Mouse (Mus musculus) limb, embryonic 14.5 days (tissue): ENCODE measurements around the gene Nup107. TPM values are rescaled to one million over a fixed set of nuclear protein-coding genes. Genes with fewer than 3 reads are reported as not detected.
A peak's percentile ranks its signal among the peaks of the same experiment; 100 is the strongest.

Experiments
- ATAC-seq: fragments of 200-750 bp; cut with Nextera tagmentation; 2 replicates; pipeline ENCODE4 v1.8.0; 2017; ENCODE audit warnings: low read depth, moderate number of reproducible peaks, moderate TSS enrichment; ENCODE audit not compliant: low FRiP score
- DNase-seq: peaks from one replicate; pipeline ENCODE4 v3.0.0-alpha.2; 2015; ENCODE audit warnings: low spot score
- H3K27ac ChIP-seq: fragments of 300-500 bp; sonication (generic); replicated peaks from 2 replicates; pipeline ENCODE4 v1.5.1; 2014; ENCODE audit warnings: low read depth, mild to moderate bottlenecking, low read length, moderate library complexity, mixed read lengths
- H3K27me3 ChIP-seq: fragments of 300-500 bp; sonication (generic); 2 replicates; pipeline ENCODE4 v1.6.1; 2014; ENCODE audit warnings: low read length, mixed read lengths; ENCODE audit not compliant: control insufficient read depth, insufficient read depth
- H3K36me3 ChIP-seq: fragments of 300-500 bp; sonication (generic); 2 replicates; pipeline ENCODE4 v1.6.1; 2014; ENCODE audit warnings: mild to moderate bottlenecking, low read length, moderate library complexity, mixed read lengths; ENCODE audit not compliant: control insufficient read depth, insufficient read depth
- H3K4me1 ChIP-seq: fragments of 300-500 bp; sonication (generic); 2 replicates; pipeline ENCODE4 v1.6.1; 2014; ENCODE audit warnings: antibody characterized with exemption, low read length, mixed read lengths; ENCODE audit not compliant: control insufficient read depth, insufficient read depth
- H3K4me2 ChIP-seq: fragments of 300-500 bp; sonication (generic); replicated peaks from 2 replicates; pipeline ENCODE4 v1.6.1; 2014; ENCODE audit warnings: low read depth, mild to moderate bottlenecking, low read length, moderate library complexity; ENCODE audit not compliant: severe bottlenecking
- H3K4me3 ChIP-seq: fragments of 300-500 bp; sonication (generic); replicated peaks from 2 replicates; pipeline ENCODE4 v1.5.1; 2014; ENCODE audit warnings: low read length
- H3K9ac ChIP-seq: fragments of 300-500 bp; sonication (generic); 2 replicates; pipeline ENCODE4 v1.6.1; 2014; ENCODE audit warnings: mild to moderate bottlenecking, low read depth, low read length, moderate library complexity; ENCODE audit not compliant: severe bottlenecking
- H3K9me3 ChIP-seq: fragments of 300-500 bp; sonication (generic); 2 replicates; pipeline ENCODE4 v1.6.1; 2016; ENCODE audit warnings: low read length; ENCODE audit not compliant: control insufficient read depth
- POLR2A ChIP-seq: fragments of 200-500 bp; IDR thresholded peaks from 2 replicates; pipeline ENCODE4 v1.8.0; 2012; ENCODE audit warnings: inconsistent platforms, mild to moderate bottlenecking, moderate library complexity, borderline replicate concordance; ENCODE audit not compliant: insufficient read depth, insufficient read length; ENCODE audit errors: extremely low read depth
- WGBS: fragments of 180-500 bp; shearing (Covaris S2); extraction: QIAGEN DNeasy Blood & Tissue Kit; methylation state at CpG from one replicate; pipeline ENCODE4 v1.1.7; 2014; 5-methylcytosine and 5-hydroxymethylcytosine counted together
- polyA plus RNA-seq, 2 experiments: library from polyadenylated mRNA; depleted of rRNA in 1 of 2; stranded (reverse) in 1 of 2; unstranded in 1 of 2; fragments of >200 nt; fragmentation: Nextera tagmentation in 1 of 2; extraction: Ambion mirVana in 1 of 2; gene quantifications; 2 replicates each; pipeline versions ENCODE4 v1.2.1 to v1.2.3; 2012 to 2014

Nup107 gene
- 41.8 and 53.4 TPM in 2 replicates for polyA plus RNA-seq (2012; rRNA removed)
- polyA plus RNA-seq (2014; fragmentation: Nextera tagmentation; extraction: Ambion mirVana), result 61.2 and 64.6 TPM in 2 replicates

DNA sequence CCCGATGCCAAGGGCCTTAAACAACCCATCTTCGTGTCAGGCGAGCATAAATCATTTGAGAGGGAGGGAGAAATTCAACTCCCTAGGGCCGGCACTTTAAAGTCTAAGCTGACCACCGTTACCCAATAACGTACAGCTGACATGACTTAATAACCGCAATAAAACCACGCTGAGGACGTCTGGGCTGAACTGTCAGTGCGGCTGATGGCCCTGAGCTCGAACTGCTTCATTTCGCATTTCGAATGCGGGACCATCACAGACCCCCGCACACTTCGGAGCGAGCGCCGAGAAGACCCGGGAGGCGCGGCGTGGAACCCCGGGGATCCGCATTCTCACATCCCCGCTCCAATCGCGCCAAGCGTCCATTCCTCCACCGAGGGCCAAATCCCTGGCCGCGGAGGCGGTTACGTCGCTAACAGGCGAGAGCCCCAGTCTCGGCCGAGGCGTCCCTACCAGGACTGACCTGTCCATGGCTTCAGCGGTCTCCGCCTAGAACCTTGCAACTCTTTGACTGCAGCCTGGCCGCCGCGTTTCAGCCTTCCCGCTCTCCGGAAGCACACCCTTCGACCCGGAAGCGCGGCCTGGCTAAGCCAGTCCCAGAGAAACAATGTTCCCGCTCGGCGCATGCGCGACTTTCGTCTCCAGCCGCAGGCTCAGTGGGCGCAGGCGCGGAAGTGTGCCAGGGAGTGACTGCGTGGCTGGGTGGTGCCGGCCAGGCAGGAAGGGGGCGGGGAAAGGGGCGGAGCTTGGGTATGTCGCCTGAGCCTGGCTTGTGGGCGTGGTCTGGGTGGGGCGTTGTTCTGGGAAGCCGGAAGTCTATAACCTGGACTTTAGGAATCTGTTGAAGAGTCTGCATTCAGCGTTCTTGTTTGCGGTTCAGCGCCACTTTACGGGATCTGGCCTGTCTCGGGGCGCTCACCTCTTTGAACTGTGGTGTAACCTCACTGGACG lies at the start of gene Nup107:
Nup107 (minus strand) TSS at position 565 of the 951 bp plus-strand sequence.
- Histone ChIP-seq H3K9ac (peak within 1 kb of the TSS; percentile 78), H3K4me3 (peak within 1 kb of the TSS; percentile 87), H3K27ac (peak within 1 kb of the TSS; percentile 74), H3K4me2 (peak within 1 kb of the TSS; percentile 78), H3K9me3 (no peaks in the 10 kb centered on the region), H3K36me3 (peaks cover 6% of the 10 kb centered on the region), H3K4me1 (peaks cover 8% of the 10 kb centered on the region; the same call in 1 of the 2 replicates), H3K27me3 (no peaks in the 10 kb centered on the region)
- peak; percentile 99 for ATAC-seq
- TF ChIP-seq POLR2A, result peak; percentile 67; the same call in 1 of the 2 replicates
- DNase-seq, result peak; percentile 99
- WGBS, result under 1% methylated on average over 75 of the region's 75 CpGs

GRCm38 (mm10) chr10:117841765-117842164 lies 49.3 kb upstream of the Nup107 start:
- no peak for DNase-seq
- no peaks in the 10 kb centered on the region for H3K9me3 ChIP-seq
- no peak overlapping the region for H3K27ac ChIP-seq
- WGBS, result 83% methylated on average over 1 of the region's 1 CpGs
- no peak overlapping the region for H3K9ac ChIP-seq
- no peak for TF ChIP-seq POLR2A
- no peaks in the 10 kb centered on the region for H3K36me3 ChIP-seq
- H3K27me3 ChIP-seq, result no peaks in the 10 kb centered on the region
- no peak for ATAC-seq
- H3K4me1 ChIP-seq, result peaks cover 14% of the 10 kb centered on the region
- H3K4me3 ChIP-seq, result no peak overlapping the region
- no peak overlapping the region for H3K4me2 ChIP-seq

GRCm38 (mm10) chr10:117840431-117840995 lies 48.0 kb upstream of the Nup107 start:
- H3K36me3 ChIP-seq, result no peaks in the 10 kb centered on the region
- 87% methylated on average over 5 of the region's 5 CpGs for WGBS
- TF ChIP-seq POLR2A, result no peak

GRCm38 (mm10) chr10:117839737-117840136 lies 47.2 kb upstream of the Nup107 start:
- no peak for TF ChIP-seq POLR2A
- no peak for ATAC-seq
- DNase-seq, result no peak
- no peaks in the 10 kb centered on the region for H3K36me3 ChIP-seq
- 91% methylated on average over 3 of the region's 3 CpGs for WGBS
- peaks cover 16% of the 10 kb centered on the region for H3K4me1 ChIP-seq
- H3K9me3 ChIP-seq, result no peaks in the 10 kb centered on the region
- H3K4me2 ChIP-seq, result no peak overlapping the region
- H3K27me3 ChIP-seq, result no peaks in the 10 kb centered on the region
- no peak overlapping the region for H3K27ac ChIP-seq
- H3K4me3 ChIP-seq, result no peak overlapping the region
- no peak overlapping the region for H3K9ac ChIP-seq

More at GRCm38 (mm10) chr10:117840431-117840995, 48.0 kb upstream of the Nup107 start:
- Histone ChIP-seq H3K27ac (no peak overlapping the region), H3K4me3 (no peak overlapping the region), H3K9me3 (no peaks in the 10 kb centered on the region), H3K9ac (no peak overlapping the region), H3K4me2 (no peak overlapping the region), H3K27me3 (no peaks in the 10 kb centered on the region), H3K4me1 (peaks cover 16% of the 10 kb centered on the region)
- ATAC-seq (no peak), DNase-seq (no peak)

DNA sequence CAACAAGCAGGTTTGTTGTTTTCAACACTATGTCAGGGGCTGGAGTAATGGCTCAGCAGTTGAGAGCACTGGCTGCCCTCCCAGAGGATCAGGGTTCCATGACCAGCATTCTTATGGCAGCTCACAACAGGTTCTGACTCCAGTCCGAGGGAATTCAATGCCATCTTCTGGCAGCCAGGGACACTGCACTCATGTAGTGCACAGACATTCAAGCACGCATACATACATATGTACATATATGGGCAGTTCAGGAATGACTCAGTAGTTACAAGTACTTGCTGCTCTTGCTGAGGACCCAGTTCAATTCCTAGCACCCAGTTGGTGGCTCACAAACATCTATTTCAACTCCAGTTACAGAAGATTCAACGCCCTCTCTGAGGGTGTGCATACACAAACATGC lies 46.4 kb upstream of the Nup107 start:
- Histone ChIP-seq H3K27ac (no peak overlapping the region), H3K9me3 (no peaks in the 10 kb centered on the region), H3K9ac (no peak overlapping the region), H3K4me1 (peaks cover 11% of the 10 kb centered on the region), H3K4me3 (no peak overlapping the region), H3K27me3 (no peaks in the 10 kb centered on the region), H3K36me3 (no peaks in the 10 kb centered on the region), H3K4me2 (no peak overlapping the region)
- WGBS, result 90% methylated on average over 3 of the region's 3 CpGs
- TF ChIP-seq POLR2A, result no peak
- DNase-seq (no peak), ATAC-seq (no peak)
